Mouse (Mus musculus) E14TG2a.4 (cell line): ENCODE data around the gene Slc22a14.
A peak's percentile ranks its signal among the peaks of the same experiment; 100 is the strongest.

Experiments used
- H3K27me3 ChIP-seq: 2 replicates; pipeline ENCODE4 v1.6.1; 2014; ENCODE audit warnings: low read length, control low read depth; ENCODE audit not compliant: insufficient read depth
- H3K36me3 ChIP-seq: 2 replicates; pipeline ENCODE4 v1.6.1; 2014; ENCODE audit warnings: low read length, control low read depth; ENCODE audit not compliant: insufficient read depth
- H3K4me1 ChIP-seq: replicated peaks from 2 replicates; pipeline ENCODE4 v1.6.1; 2014; ENCODE audit warnings: low read depth, low read length, control low read depth
- H3K4me3 ChIP-seq: replicated peaks from 2 replicates; pipeline ENCODE4 v1.5.1; 2014; ENCODE audit warnings: mild to moderate bottlenecking, low read length
- H3K9me3 ChIP-seq: 2 replicates; pipeline ENCODE4 v1.6.1; 2014; ENCODE audit warnings: low read length, control low read depth
- CTCF ChIP-seq: conservative IDR thresholded peaks from 2 replicates; pipeline ENCODE4 v1.5.1; 2014; ENCODE audit warnings: low read length
- NANOG ChIP-seq: IDR thresholded peaks from 2 replicates; pipeline ENCODE4 v1.6.1; 2014; ENCODE audit warnings: borderline replicate concordance, low read length, mixed read lengths
- POU5F1 ChIP-seq: IDR thresholded peaks from 2 replicates; pipeline ENCODE4 v1.6.1; 2014; ENCODE audit warnings: low read length, borderline replicate concordance

The Slc22a14 gene

DNA sequence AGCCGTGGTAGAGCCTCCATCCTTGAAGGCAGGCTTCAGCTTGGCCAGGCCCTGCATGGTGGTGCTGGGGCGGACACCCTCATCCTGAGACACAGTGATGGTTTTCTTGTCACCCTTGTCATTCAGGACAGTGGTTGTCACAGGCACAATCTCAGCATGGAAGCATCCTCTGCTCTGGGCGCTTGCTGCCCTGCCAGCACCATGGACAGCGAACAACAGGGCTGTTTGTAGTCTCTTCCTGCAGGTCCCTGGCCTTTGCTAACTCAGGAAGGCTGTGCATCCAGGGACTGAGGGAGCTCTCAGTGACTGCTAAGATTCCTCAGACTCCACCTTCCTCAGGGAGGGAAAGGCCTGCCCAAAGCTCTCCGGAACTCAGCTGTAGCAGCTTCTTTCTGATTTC lies 215.8 kb downstream of the Slc22a14 start:
- TF ChIP-seq CTCF (no peak), POU5F1 (no peak), NANOG (no peak)
- H3K9me3 ChIP-seq = no peaks in the 10 kb centered on the region
- peaks cover 35% of the 10 kb centered on the region for H3K4me1 ChIP-seq
- H3K36me3 ChIP-seq = no peaks in the 10 kb centered on the region
- peaks cover 38% of the 10 kb centered on the region for H3K27me3 ChIP-seq
- no peak overlapping the region for H3K4me3 ChIP-seq

GRCm38 (mm10) chr9:119146098-119146770 lies 219.1 kb downstream of the Slc22a14 start:
- Histone ChIP-seq H3K4me1 (peaks cover 61% of the 10 kb centered on the region), H3K36me3 (no peaks in the 10 kb centered on the region), H3K9me3 (no peaks in the 10 kb centered on the region), H3K4me3 (no peak overlapping the region), H3K27me3 (peaks cover 19% of the 10 kb centered on the region)
- no peak for TF ChIP-seq CTCF
- no peak for TF ChIP-seq POU5F1
- no peak for TF ChIP-seq NANOG

DNA sequence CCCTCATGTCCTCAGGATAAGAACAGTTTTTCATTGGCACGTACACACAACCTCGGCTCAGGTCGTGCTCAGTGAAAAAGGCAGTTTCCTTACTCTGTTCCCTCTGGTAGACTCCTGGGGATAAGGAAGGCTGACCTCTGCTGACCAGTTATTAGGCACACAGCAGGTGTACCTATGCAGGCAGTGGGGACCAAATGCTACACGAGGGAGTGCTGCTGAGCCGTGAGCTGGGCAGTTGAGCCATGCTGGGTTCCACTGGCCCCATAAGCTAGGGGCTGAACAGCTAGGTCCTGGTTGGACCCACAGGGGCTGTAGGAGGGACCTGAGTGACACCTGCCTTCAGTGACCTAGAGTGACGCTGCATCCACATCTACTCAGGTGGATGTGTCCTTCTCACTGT lies 219.7 kb downstream of the Slc22a14 start:
- Histone ChIP-seq H3K27me3 (peaks cover 25% of the 10 kb centered on the region), H3K4me3 (no peak overlapping the region), H3K9me3 (no peaks in the 10 kb centered on the region), H3K4me1 (peaks cover 57% of the 10 kb centered on the region), H3K36me3 (no peaks in the 10 kb centered on the region)
- TF ChIP-seq NANOG = no peak
- no peak for TF ChIP-seq POU5F1
- no peak for TF ChIP-seq CTCF

GRCm38 (mm10) chr9:119145137-119145536 lies 220.2 kb downstream of the Slc22a14 start:
- peaks cover 52% of the 10 kb centered on the region for H3K4me1 ChIP-seq
- no peaks in the 10 kb centered on the region for H3K36me3 ChIP-seq
- peaks cover 28% of the 10 kb centered on the region for H3K27me3 ChIP-seq
- H3K9me3 ChIP-seq = no peaks in the 10 kb centered on the region
- H3K4me3 ChIP-seq = no peak overlapping the region
- TF ChIP-seq POU5F1 (no peak), NANOG (no peak), CTCF (no peak)

- no peak overlapping the region for H3K4me3 ChIP-seq
- no peaks in the 10 kb centered on the region for H3K36me3 ChIP-seq
- no peaks in the 10 kb centered on the region for H3K9me3 ChIP-seq
- peaks cover 28% of the 10 kb centered on the region for H3K27me3 ChIP-seq
- TF ChIP-seq NANOG (no peak), CTCF (no peak), POU5F1 (no peak)
- peaks cover 48% of the 10 kb centered on the region for H3K4me1 ChIP-seq
These were observed 220.7 kb downstream of the Slc22a14 start for GRCm38 (mm10) chr9:119144696-119145095.

DNA sequence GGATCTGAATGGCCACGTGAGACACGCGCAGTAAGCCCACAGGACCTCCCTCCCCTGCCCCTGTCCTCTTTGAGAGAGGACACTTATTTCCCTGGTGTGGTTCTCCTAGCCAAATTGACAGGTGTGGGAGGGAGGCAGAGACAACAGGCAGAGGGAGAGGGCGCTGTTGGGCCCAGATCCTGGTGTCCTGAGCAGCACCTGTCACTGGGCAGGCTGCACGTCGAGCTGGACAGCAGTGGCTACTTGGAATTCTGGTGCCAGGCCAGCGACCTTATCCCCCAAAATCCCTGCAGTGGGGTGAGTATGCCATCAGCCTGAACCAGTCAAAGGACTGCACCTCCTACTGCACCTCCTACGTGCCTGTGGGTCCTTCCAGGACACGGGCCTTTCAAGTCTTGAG lies 222.0 kb downstream of the Slc22a14 start:
- Histone ChIP-seq H3K36me3 (no peaks in the 10 kb centered on the region), H3K9me3 (no peaks in the 10 kb centered on the region), H3K4me3 (no peak overlapping the region), H3K4me1 (peaks cover 48% of the 10 kb centered on the region), H3K27me3 (peaks cover 38% of the 10 kb centered on the region)
- TF ChIP-seq NANOG (no peak), POU5F1 (no peak)

GRCm38 (mm10) chr9:119142066-119142465 lies 223.3 kb downstream of the Slc22a14 start:
- Histone ChIP-seq H3K36me3 (no peaks in the 10 kb centered on the region), H3K9me3 (no peaks in the 10 kb centered on the region), H3K27me3 (peaks cover 44% of the 10 kb centered on the region), H3K4me3 (peak overlapping the region; percentile 68), H3K4me1 (peaks cover 60% of the 10 kb centered on the region)
- TF ChIP-seq NANOG (no peak), POU5F1 (no peak)

DNA sequence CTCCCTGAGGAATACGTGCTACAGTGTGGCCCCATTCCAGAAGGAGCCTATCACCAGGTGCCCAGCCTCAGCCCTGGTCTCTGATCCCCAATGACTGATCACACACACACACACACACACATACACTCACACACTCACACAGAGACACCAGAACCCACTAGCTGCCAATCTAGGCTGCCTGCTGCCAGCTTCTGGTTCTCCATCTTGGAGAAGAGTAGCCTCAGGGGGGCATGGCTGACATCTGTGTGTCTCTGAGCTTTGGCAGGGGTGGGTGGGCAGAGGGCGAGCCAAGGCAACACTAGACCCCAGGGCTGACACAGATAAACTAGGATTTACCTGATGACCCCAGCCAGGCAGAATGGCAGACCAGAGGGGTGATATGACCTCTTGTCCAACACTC lies 226.5 kb downstream of the Slc22a14 start:
- H3K9me3 ChIP-seq = no peaks in the 10 kb centered on the region
- H3K4me3 ChIP-seq = no peak overlapping the region
- peaks cover 36% of the 10 kb centered on the region for H3K4me1 ChIP-seq
- TF ChIP-seq NANOG (no peak), POU5F1 (no peak), CTCF (no peak)
- H3K36me3 ChIP-seq = no peaks in the 10 kb centered on the region
- H3K27me3 ChIP-seq = peaks cover 45% of the 10 kb centered on the region

DNA sequence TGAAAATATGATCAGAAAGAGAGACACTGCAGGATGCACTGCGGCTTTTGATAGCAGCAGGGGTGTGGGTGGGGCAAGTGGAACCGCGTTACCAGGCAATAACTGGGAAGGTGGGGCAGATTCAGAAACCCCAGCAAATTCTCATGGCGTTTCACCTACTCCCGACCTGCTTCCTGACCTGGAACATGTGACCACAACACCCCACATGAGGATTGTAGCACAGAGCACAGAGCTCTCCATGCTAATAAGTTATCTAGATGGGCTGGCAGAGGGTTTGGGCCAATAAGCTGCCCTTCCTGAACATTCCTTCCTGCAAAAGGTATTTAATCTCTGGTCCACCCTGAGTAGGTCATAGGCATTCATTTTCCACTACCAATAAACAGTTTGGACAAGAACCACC lies 234.7 kb downstream of the Slc22a14 start:
- H3K4me3 ChIP-seq = no peak overlapping the region
- peaks cover 7% of the 10 kb centered on the region for H3K4me1 ChIP-seq
- no peaks in the 10 kb centered on the region for H3K36me3 ChIP-seq
- H3K9me3 ChIP-seq = no peaks in the 10 kb centered on the region
- TF ChIP-seq CTCF (no peak), NANOG (no peak), POU5F1 (no peak)
- 0 out of 2 replicates have a peak, but pooled peaks cover 3% of the 10 kb centered on the region for H3K27me3 ChIP-seq
